Mouse (Mus musculus): Measurements from ENCODE around the gene Ntng1.

The Ntng1 gene

GRCm38 (mm10) chr3:110055433-110055832 lies 88.4 kb downstream of the Ntng1 start:
- in situ Hi-C loops (cut with MboI): no loop called here

GRCm38 (mm10) chr3:110054125-110054524 lies 89.7 kb downstream of the Ntng1 start:
- in situ Hi-C loops (cut with MboI): no loop called here

- in situ Hi-C loops (cut with MboI): no loop called here
Measured at GRCm38 (mm10) chr3:110048152-110048551, 95.7 kb downstream of the Ntng1 start.

- in situ Hi-C loops (cut with MboI): no loop called here
Measured at GRCm38 (mm10) chr3:110046750-110047149, 97.1 kb downstream of the Ntng1 start.

GRCm38 (mm10) chr3:110044209-110044608 lies 99.6 kb downstream of the Ntng1 start:
- in situ Hi-C loops (cut with MboI): no loop called here

- in situ Hi-C loops (cut with MboI): no loop called here
Measured at GRCm38 (mm10) chr3:110043641-110044187, 100.1 kb downstream of the Ntng1 start.

- in situ Hi-C loops (cut with MboI): no loop called here
Measured at GRCm38 (mm10) chr3:110022783-110023599, 120.8 kb downstream of the Ntng1 start.

GRCm38 (mm10) chr3:110010870-110011626 lies 132.8 kb downstream of the Ntng1 start:
- in situ Hi-C loops (cut with MboI): no loop called here

- in situ Hi-C loops (cut with MboI): no loop called here
Measured at GRCm38 (mm10) chr3:110010441-110010840, 133.4 kb downstream of the Ntng1 start.

GRCm38 (mm10) chr3:110000349-110000748 lies 143.5 kb downstream of the Ntng1 start:
- in situ Hi-C loops (cut with MboI): no loop called here

- in situ Hi-C loops (cut with MboI): no loop called here
Measured at GRCm38 (mm10) chr3:109995663-109996024, 148.2 kb downstream of the Ntng1 start.

GRCm38 (mm10) chr3:109994978-109995662 lies 148.7 kb downstream of the Ntng1 start:
- in situ Hi-C loops (cut with MboI): no loop called here

- in situ Hi-C loops (cut with MboI): no loop called here
Measured at GRCm38 (mm10) chr3:109984086-109984485, 159.7 kb downstream of the Ntng1 start.

- in situ Hi-C loops (cut with MboI): no loop called here
Measured at GRCm38 (mm10) chr3:109977614-109978013, 166.2 kb downstream of the Ntng1 start.

GRCm38 (mm10) chr3:109975106-109975505 lies 168.7 kb downstream of the Ntng1 start:
- in situ Hi-C loops (cut with MboI): no loop called here

GRCm38 (mm10) chr3:109971465-109971864 lies 172.3 kb downstream of the Ntng1 start:
- in situ Hi-C loops (cut with MboI): no loop called here

- in situ Hi-C loops (cut with MboI): no loop called here
Measured at GRCm38 (mm10) chr3:109970181-109970580, 173.6 kb downstream of the Ntng1 start.

- in situ Hi-C loops (cut with MboI): no loop called here
Measured at GRCm38 (mm10) chr3:109962631-109963030, 181.2 kb downstream of the Ntng1 start.

- in situ Hi-C loops (cut with MboI): no loop called here
Measured at GRCm38 (mm10) chr3:109942960-109943359, 200.9 kb downstream of the Ntng1 start.

GRCm38 (mm10) chr3:109937634-109938033 lies 206.2 kb downstream of the Ntng1 start:
- in situ Hi-C loops (cut with MboI): no loop called here

GRCm38 (mm10) chr3:109936275-109936674 lies 207.5 kb downstream of the Ntng1 start:
- in situ Hi-C loops (cut with MboI): no loop called here

GRCm38 (mm10) chr3:109932261-109932660 lies 211.6 kb downstream of the Ntng1 start:
- in situ Hi-C loops (cut with MboI): no loop called here

All from mature B cell (primary cell).